Mouse (Mus musculus) hindbrain, embryonic 10.5 days (tissue): ENCODE data around the gene Ubr2. TPM values are rescaled to one million over a fixed set of nuclear protein-coding genes. Genes with fewer than 3 reads are reported as not detected.

Source experiments
- DNase-seq: peaks from one replicate; pipeline ENCODE4 v3.0.0-alpha.2; 2017; ENCODE audit warnings: low spot score
- H3K27ac ChIP-seq: fragments of 300-500 bp; sonication (generic); 2 replicates; pipeline ENCODE4 v1.5.1; 2016; ENCODE audit warnings: mild to moderate bottlenecking, moderate library complexity
- H3K27me3 ChIP-seq: fragments of 300-500 bp; sonication (generic); 2 replicates; pipeline ENCODE4 v1.6.1; 2016; ENCODE audit warnings: mild to moderate bottlenecking; ENCODE audit not compliant: poor library complexity, insufficient read depth, severe bottlenecking
- H3K36me3 ChIP-seq: fragments of 300-500 bp; sonication (generic); 2 replicates; pipeline ENCODE4 v1.6.1; 2016; ENCODE audit warnings: mild to moderate bottlenecking, moderate library complexity
- H3K4me1 ChIP-seq: fragments of 300-500 bp; sonication (generic); replicated peaks from 2 replicates; pipeline ENCODE4 v1.6.1; 2016; ENCODE audit warnings: mild to moderate bottlenecking
- H3K4me3 ChIP-seq: fragments of 300-500 bp; sonication (generic); 2 replicates; pipeline ENCODE4 v1.5.1; 2016; ENCODE audit warnings: mild to moderate bottlenecking, moderate library complexity
- H3K9me3 ChIP-seq: fragments of 300-500 bp; sonication (generic); 2 replicates; pipeline ENCODE4 v1.6.1; 2016; ENCODE audit warnings: mild to moderate bottlenecking, moderate library complexity
- WGBS: fragments of 180-500 bp; shearing (Covaris S2); methylation state at CpG from one replicate; pipeline ENCODE4 v1.1.7; 2016; 5-methylcytosine and 5-hydroxymethylcytosine counted together
- polyA plus RNA-seq: library from polyadenylated mRNA; unstranded; fragments of >200 nt; fragmentation: Nextera tagmentation; extraction: Ambion mirVana; gene quantifications from 2 replicates; pipeline ENCODE4 v1.2.1, GENCODE M21; 2016

Gene Ubr2
- polyA plus RNA-seq, 1 experiment from 2014 or later, result 17.6 TPM

GRCm38 (mm10) chr17:46940461-46940860 is 69.9 kb downstream of the Ubr2 start:
- Histone ChIP-seq H3K27ac (no peak overlapping the region), H3K4me3 (no peak overlapping the region), H3K4me1 (no peaks in the 10 kb centered on the region), H3K27me3 (no peaks in the 10 kb centered on the region), H3K9me3 (no peaks in the 10 kb centered on the region), H3K36me3 (peaks cover 100% of the 10 kb centered on the region)
- WGBS, result 95% methylated on average over 8 of the region's 8 CpGs
- DNase-seq, result no peak

GRCm38 (mm10) chr17:46933557-46934348 is 76.6 kb downstream of the Ubr2 start:
- DNase-seq, result peak; percentile 60
- Histone ChIP-seq H3K36me3 (peaks cover 100% of the 10 kb centered on the region), H3K27ac (no peak overlapping the region), H3K9me3 (no peaks in the 10 kb centered on the region), H3K27me3 (no peaks in the 10 kb centered on the region), H3K4me3 (no peak overlapping the region), H3K4me1 (no peaks in the 10 kb centered on the region)
- 82% methylated on average over 19 of the region's 19 CpGs for WGBS

- Histone ChIP-seq H3K27me3 (no peaks in the 10 kb centered on the region), H3K4me1 (no peaks in the 10 kb centered on the region), H3K9me3 (no peaks in the 10 kb centered on the region), H3K36me3 (peaks cover 100% of the 10 kb centered on the region), H3K4me3 (no peak overlapping the region), H3K27ac (no peak overlapping the region)
- DNase-seq, result no peak
- 94% methylated on average over 5 of the region's 5 CpGs for WGBS
These were observed 77.4 kb downstream of the Ubr2 start for GRCm38 (mm10) chr17:46932961-46933360.

GRCm38 (mm10) chr17:46929897-46930296 is 80.5 kb downstream of the Ubr2 start:
- H3K4me3 ChIP-seq, result no peak overlapping the region
- no peaks in the 10 kb centered on the region for H3K27me3 ChIP-seq
- no peaks in the 10 kb centered on the region for H3K4me1 ChIP-seq
- H3K36me3 ChIP-seq, result peaks cover 75% of the 10 kb centered on the region
- 96% methylated on average over 7 of the region's 7 CpGs for WGBS
- DNase-seq, result no peak
- no peak overlapping the region for H3K27ac ChIP-seq
- H3K9me3 ChIP-seq, result no peaks in the 10 kb centered on the region

- Histone ChIP-seq H3K36me3 (peaks cover 68% of the 10 kb centered on the region), H3K4me3 (no peak overlapping the region), H3K27ac (no peak overlapping the region), H3K9me3 (no peaks in the 10 kb centered on the region), H3K4me1 (no peaks in the 10 kb centered on the region), H3K27me3 (no peaks in the 10 kb centered on the region)
- DNase-seq, result no peak
- WGBS, result 87% methylated on average over 12 of the region's 12 CpGs
These were observed 81.1 kb downstream of the Ubr2 start for GRCm38 (mm10) chr17:46929277-46929676.

- WGBS, result 91% methylated on average over 5 of the region's 5 CpGs
- H3K9me3 ChIP-seq, result no peaks in the 10 kb centered on the region
- no peaks in the 10 kb centered on the region for H3K27me3 ChIP-seq
- peaks cover 53% of the 10 kb centered on the region for H3K36me3 ChIP-seq
- no peak overlapping the region for H3K27ac ChIP-seq
- DNase-seq, result no peak
- peaks cover 6% of the 10 kb centered on the region; the same call in 1 of the 2 replicates for H3K4me1 ChIP-seq
- H3K4me3 ChIP-seq, result no peak overlapping the region
These were observed 82.6 kb downstream of the Ubr2 start for GRCm38 (mm10) chr17:46927781-46928180.

- Histone ChIP-seq H3K4me1 (peaks cover 9% of the 10 kb centered on the region; the same call in 1 of the 2 replicates), H3K36me3 (peaks cover 45% of the 10 kb centered on the region), H3K4me3 (no peak overlapping the region), H3K27me3 (no peaks in the 10 kb centered on the region), H3K9me3 (no peaks in the 10 kb centered on the region), H3K27ac (no peak overlapping the region)
- 68% methylated on average over 3 of the region's 3 CpGs for WGBS
- no peak for DNase-seq
These were observed 83.4 kb downstream of the Ubr2 start for GRCm38 (mm10) chr17:46926941-46927340.

GRCm38 (mm10) chr17:46926192-46926591 is 84.2 kb downstream of the Ubr2 start:
- DNase-seq, result no peak
- Histone ChIP-seq H3K4me3 (no peak overlapping the region), H3K4me1 (peaks cover 9% of the 10 kb centered on the region; the same call in 1 of the 2 replicates), H3K27ac (no peak overlapping the region), H3K9me3 (no peaks in the 10 kb centered on the region), H3K27me3 (no peaks in the 10 kb centered on the region), H3K36me3 (peaks cover 38% of the 10 kb centered on the region)
- WGBS, result 57% methylated on average over 6 of the region's 6 CpGs

- Histone ChIP-seq H3K36me3 (no peaks in the 10 kb centered on the region), H3K27me3 (no peaks in the 10 kb centered on the region), H3K4me1 (peaks cover 20% of the 10 kb centered on the region), H3K27ac (no peak overlapping the region), H3K9me3 (no peaks in the 10 kb centered on the region), H3K4me3 (no peak overlapping the region)
- WGBS, result 65% methylated on average over 6 of the region's 6 CpGs
- DNase-seq, result no peak
These were observed 89.5 kb downstream of the Ubr2 start for GRCm38 (mm10) chr17:46920855-46921254.

GRCm38 (mm10) chr17:46918951-46919350 is 91.4 kb downstream of the Ubr2 start:
- Histone ChIP-seq H3K4me1 (peaks cover 28% of the 10 kb centered on the region), H3K27ac (no peak overlapping the region), H3K27me3 (no peaks in the 10 kb centered on the region), H3K4me3 (no peak overlapping the region), H3K9me3 (no peaks in the 10 kb centered on the region), H3K36me3 (no peaks in the 10 kb centered on the region)
- peak; percentile 8 for DNase-seq
- WGBS, result 49% methylated on average over 4 of the region's 4 CpGs

GRCm38 (mm10) chr17:46915129-46915528 is 95.2 kb downstream of the Ubr2 start:
- Histone ChIP-seq H3K9me3 (no peaks in the 10 kb centered on the region), H3K27ac (no peak overlapping the region), H3K36me3 (no peaks in the 10 kb centered on the region), H3K4me3 (no peak overlapping the region), H3K27me3 (no peaks in the 10 kb centered on the region), H3K4me1 (peaks cover 38% of the 10 kb centered on the region)
- WGBS, result 70% methylated on average over 3 of the region's 3 CpGs
- no peak for DNase-seq

GRCm38 (mm10) chr17:46912331-46912730 is 98.0 kb downstream of the Ubr2 start:
- WGBS, result 47% methylated on average over 6 of the region's 6 CpGs
- no peak overlapping the region for H3K4me3 ChIP-seq
- H3K27ac ChIP-seq, result no peak overlapping the region
- peaks cover 28% of the 10 kb centered on the region for H3K4me1 ChIP-seq
- no peak for DNase-seq
- no peaks in the 10 kb centered on the region for H3K36me3 ChIP-seq
- no peaks in the 10 kb centered on the region for H3K27me3 ChIP-seq
- no peaks in the 10 kb centered on the region for H3K9me3 ChIP-seq

GRCm38 (mm10) chr17:46910186-46910585 is 100.2 kb downstream of the Ubr2 start, which contains the start of gene Prph2:
TSS of gene Prph2 (plus strand) at chr17:46910459.
- no peaks in the 10 kb centered on the region for H3K9me3 ChIP-seq
- peaks cover 24% of the 10 kb centered on the region for H3K4me1 ChIP-seq
- no peak within 1 kb of the TSS for H3K4me3 ChIP-seq
- 89% methylated on average over 10 of the region's 10 CpGs for WGBS
- no peaks in the 10 kb centered on the region for H3K27me3 ChIP-seq
- no peak for DNase-seq
- no peak within 1 kb of the TSS for H3K27ac ChIP-seq
- no peaks in the 10 kb centered on the region for H3K36me3 ChIP-seq
